Mouse (Mus musculus) liver, adult 2 months (tissue): ENCODE measurements around the gene Tgtp2. TPM values are rescaled to one million over a fixed set of nuclear protein-coding genes. Genes with fewer than 3 reads are reported as not detected.
"Not testable (repeated sequence)": the region's sequence is repeated elsewhere in the genome, so short reads cannot be mapped to it uniquely, and the experiment has no call there.

Experiments used
- DNase-seq: peaks from one replicate; pipeline ENCODE4 v3.0.0-alpha.2; 2011; ENCODE audit warnings: low read depth, low spot score; ENCODE audit errors: extremely low read depth
- H3K27ac ChIP-seq: fragments of 200-500 bp; replicated peaks from 2 replicates; pipeline ENCODE4 v1.5.1; 2012; ENCODE audit warnings: low read depth, mild to moderate bottlenecking, control low read depth, inconsistent platforms, low read length; ENCODE audit not compliant: insufficient read depth
- H3K27me3 ChIP-seq: fragments of 200-500 bp; 2 replicates; pipeline ENCODE4 v1.6.1; 2012; ENCODE audit warnings: mild to moderate bottlenecking, moderate library complexity, low read length, inconsistent platforms; ENCODE audit not compliant: control insufficient read depth, insufficient read depth
- H3K36me3 ChIP-seq: fragments of 200-500 bp; 2 replicates; pipeline ENCODE4 v1.6.1; 2012; ENCODE audit warnings: low read length, inconsistent platforms; ENCODE audit not compliant: control insufficient read depth, insufficient read depth
- H3K4me1 ChIP-seq: fragments of 200-500 bp; 2 replicates; pipeline ENCODE4 v1.6.1; 2011; ENCODE audit warnings: low read length; ENCODE audit not compliant: control insufficient read depth, insufficient read depth
- H3K4me3 ChIP-seq: fragments of 200-500 bp; 2 replicates; pipeline ENCODE4 v1.5.1; 2011; ENCODE audit warnings: low read depth, mild to moderate bottlenecking, control low read depth, low read length, moderate library complexity; ENCODE audit not compliant: insufficient read depth
- H3K79me2 ChIP-seq: fragments of 200-500 bp; 2 replicates; pipeline ENCODE4 v1.6.1; 2012; ENCODE audit warnings: inconsistent platforms, mild to moderate bottlenecking, low read length, moderate library complexity; ENCODE audit not compliant: control insufficient read depth, insufficient read depth
- H3K9ac ChIP-seq: fragments of 200-500 bp; 2 replicates; pipeline ENCODE4 v1.6.1; 2012; ENCODE audit warnings: low read depth, mild to moderate bottlenecking, control low read depth, inconsistent platforms, low read length
- CTCF ChIP-seq: fragments of 200-500 bp; IDR thresholded peaks from 2 replicates; pipeline ENCODE4 v1.5.1; 2011; ENCODE audit warnings: low read depth, low read length, control low read depth
- POLR2A ChIP-seq: fragments of 200-500 bp; IDR thresholded peaks from 2 replicates; pipeline ENCODE4 v1.6.1; 2011; ENCODE audit warnings: low read length, control low read depth; ENCODE audit not compliant: insufficient read depth; ENCODE audit errors: extremely low read depth
- WGBS: fragments of 180-500 bp; shearing (Covaris S2); methylation state at CpG from one replicate; pipeline ENCODE4 v1.1.7; 2018; 5-methylcytosine and 5-hydroxymethylcytosine counted together
- polyA plus RNA-seq: library from polyadenylated mRNA; depleted of rRNA; stranded (reverse); fragments of >200 nt; gene quantifications from 2 replicates; pipeline ENCODE4 v1.2.3, GENCODE M21; 2012
- total RNA-seq: library from RNA; depleted of rRNA; stranded (reverse); fragments of >200 nt; gene quantifications from 2 replicates; pipeline ENCODE4 v1.2.3, GENCODE M21; 2014

Gene Tgtp2
- total and polyA plus RNA-seq, 2 experiments = 1.3 to 6.9 TPM

GRCm38 (mm10) chr11:49077012-49077411, 13.0 kb upstream of the Tgtp2 start:
- Histone ChIP-seq H3K27ac (peak overlapping the region; percentile 23), H3K4me1 (0 out of 2 replicates have a peak, but pooled peaks cover 3% of the 10 kb centered on the region), H3K9ac (no peak overlapping the region), H3K36me3 (no peaks in the 10 kb centered on the region), H3K27me3 (no peaks in the 10 kb centered on the region), H3K79me2 (no peaks in the 10 kb centered on the region), H3K4me3 (no peak overlapping the region)
- 80% methylated on average over 1 of the region's 1 CpGs for WGBS
- DNase-seq = no peak
- TF ChIP-seq POLR2A = no peak

DNA sequence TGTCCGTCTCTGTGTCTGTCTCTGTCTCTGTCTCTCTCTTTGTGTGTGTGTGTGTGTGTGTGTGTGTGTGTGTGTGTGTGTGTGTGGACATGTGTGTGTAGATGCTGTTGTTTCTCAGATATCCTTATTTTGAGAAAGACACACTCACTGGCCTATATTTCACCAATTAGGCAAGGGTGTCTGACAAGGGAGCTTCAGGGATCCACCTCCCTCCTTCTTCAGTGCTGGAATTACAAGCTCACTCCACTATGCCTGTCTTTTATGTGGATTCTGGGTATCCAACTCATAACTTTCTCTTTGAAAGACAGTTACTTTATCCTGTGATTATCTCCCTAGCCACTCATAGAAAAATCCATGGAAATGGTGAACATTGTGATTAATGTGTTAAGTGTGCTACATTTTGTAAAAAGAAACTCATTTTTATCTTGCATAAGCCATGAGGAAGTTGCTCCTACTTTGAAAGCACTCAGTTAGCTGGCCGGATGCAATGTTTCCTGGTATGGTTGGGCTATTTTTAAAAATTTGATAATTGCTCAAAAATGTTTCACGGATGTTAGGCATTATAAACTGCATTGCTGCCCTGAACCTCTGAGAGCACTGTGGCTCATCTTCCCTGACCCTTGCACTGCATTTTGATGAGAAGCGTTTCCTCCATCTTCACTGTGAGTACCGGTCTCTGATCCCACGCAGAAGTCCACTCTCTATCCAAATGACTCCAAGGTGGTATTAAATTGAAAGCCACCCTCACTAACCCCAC, 12.2 kb upstream of the Tgtp2 start, which contains the start of gene Ifi47:
Gene Ifi47, plus strand, starts transcription at position 587 of the 757 bp plus-strand sequence.
- WGBS = 71% methylated on average over 6 of the region's 6 CpGs

DNA sequence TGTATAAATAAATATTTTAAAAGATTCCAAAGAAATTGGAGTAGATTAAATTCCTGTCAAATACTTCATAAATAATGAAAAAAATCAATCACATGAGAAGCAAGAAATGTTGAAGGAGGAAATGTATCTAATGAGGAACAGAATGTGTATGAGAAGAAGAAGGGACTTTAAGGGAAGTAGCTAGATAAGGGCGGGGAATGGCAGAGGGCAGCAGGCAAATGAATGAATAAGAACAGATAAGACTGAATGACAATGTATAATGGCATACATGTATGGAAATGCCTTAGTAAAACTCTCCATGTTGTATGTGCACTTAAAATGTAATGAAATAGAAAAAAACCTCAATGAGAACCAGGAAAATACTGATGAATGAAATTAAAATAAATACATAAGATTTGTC, 4.4 kb upstream of the Tgtp2 start:
- Histone ChIP-seq H3K36me3 (no peaks in the 10 kb centered on the region), H3K9ac (no peak overlapping the region), H3K4me1 (no peaks in the 10 kb centered on the region; the same call in 1 of the 2 replicates), H3K27ac (no peak overlapping the region), H3K27me3 (no peaks in the 10 kb centered on the region), H3K4me3 (no peak overlapping the region), H3K79me2 (no peaks in the 10 kb centered on the region)
- no peak for DNase-seq
- 95% methylated on average over 1 of the region's 1 CpGs for WGBS
- TF ChIP-seq CTCF (no peak), POLR2A (no peak)

More for the DNA sequence above, 12.2 kb upstream of the Tgtp2 start, which contains the start of gene Ifi47:
- not testable (repeated sequence) for H3K4me1 ChIP-seq, H3K9ac ChIP-seq, H3K79me2 ChIP-seq, H3K36me3 ChIP-seq, H3K27me3 ChIP-seq
- DNase-seq = peak; percentile 43
- peak within 1 kb of the TSS; percentile 30; the same call in 1 of the 2 replicates for H3K4me3 ChIP-seq
- H3K27ac ChIP-seq = peak within 1 kb of the TSS; percentile 86

- H3K4me1 ChIP-seq, DNase-seq, H3K79me2 ChIP-seq, H3K36me3 ChIP-seq, H3K9ac ChIP-seq, H3K27me3 ChIP-seq, H3K27ac ChIP-seq: not testable (repeated sequence)
- WGBS = 72% methylated on average over 2 of the region's 2 CpGs
- peak overlapping the region; percentile 16; the same call in 1 of the 2 replicates for H3K4me3 ChIP-seq
These were observed 2.1 kb downstream of the Tgtp2 start for GRCm38 (mm10) chr11:49061865-49062264.

GRCm38 (mm10) chr11:49060061-49060460, 3.9 kb downstream of the Tgtp2 start:
- DNase-seq, H3K79me2 ChIP-seq, H3K4me3 ChIP-seq, H3K27me3 ChIP-seq, H3K27ac ChIP-seq, H3K36me3 ChIP-seq, H3K4me1 ChIP-seq, H3K9ac ChIP-seq: not testable (repeated sequence)
- 59% methylated on average over 2 of the region's 3 CpGs for WGBS

DNA sequence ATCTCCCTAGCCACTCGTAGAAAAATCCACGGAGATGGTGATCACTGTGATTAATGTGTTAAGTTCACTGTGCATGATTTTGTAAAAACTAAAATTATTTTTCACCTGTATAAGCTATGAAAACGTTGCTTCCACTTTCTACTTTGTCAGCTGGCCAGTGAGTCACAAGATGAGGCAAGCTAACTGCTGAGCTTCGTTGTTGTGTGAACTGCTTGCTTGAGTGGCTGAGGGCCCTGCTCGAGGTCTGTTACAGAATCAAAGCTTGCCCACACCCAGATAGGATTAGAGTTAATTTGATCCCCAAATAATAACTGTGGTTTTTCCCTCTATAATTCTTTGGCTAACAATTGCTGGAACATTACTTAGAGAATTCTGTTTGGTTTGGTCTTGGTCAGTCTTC, 12.1 kb downstream of the Tgtp2 start:
- no CpG with 5 or more reads among the region's 5 CpGs for WGBS
- not testable (repeated sequence) for H3K4me1 ChIP-seq

GRCm38 (mm10) chr11:49051093-49051891, 12.7 kb downstream of the Tgtp2 start, which contains the start of gene 9930111J21Rik2:
Gene 9930111J21Rik2, minus strand, starts transcription at chr11:49051242.
- H3K79me2 ChIP-seq, H3K27ac ChIP-seq, H3K36me3 ChIP-seq, DNase-seq, H3K9ac ChIP-seq, H3K4me3 ChIP-seq, H3K27me3 ChIP-seq, H3K4me1 ChIP-seq: not testable (repeated sequence)
- 67% methylated on average over 1 of the region's 6 CpGs for WGBS

More for the DNA sequence above, 12.1 kb downstream of the Tgtp2 start:
- H3K4me3 ChIP-seq, H3K9ac ChIP-seq, H3K79me2 ChIP-seq, H3K36me3 ChIP-seq, DNase-seq, H3K27ac ChIP-seq, H3K27me3 ChIP-seq: not testable (repeated sequence)

- not testable (repeated sequence) for H3K36me3 ChIP-seq, H3K27me3 ChIP-seq, H3K4me3 ChIP-seq, H3K27ac ChIP-seq, H3K9ac ChIP-seq, H3K79me2 ChIP-seq, H3K4me1 ChIP-seq, DNase-seq
These were observed 13.9 kb downstream of the Tgtp2 start for GRCm38 (mm10) chr11:49050064-49050463.
